Mouse (Mus musculus): ENCODE measurements at regions not wholly inside any gene's neighbourhood (a gene's known extent, or its start where the extent isn't known, plus 50 kb on each side); places are given as distances from the start of the nearest gene placed in this dataset.

- Histone ChIP-seq H3K9me3 (peaks cover 4% of the 10 kb centered on the region; the same call in 1 of the 2 replicates), H3K4me1 (peaks cover 40% of the 10 kb centered on the region), H3K36me3 (replicated peaks) (no peaks in the 10 kb centered on the region), H3K4me3 (peak overlapping the region; percentile 42), H3K27me3 (ENCODE audit: poor library complexity, severe bottlenecking) (peaks cover 40% of the 10 kb centered on the region), H3K27ac (peak overlapping the region; percentile 72)
- 4% methylated on average over 16 of the region's 16 CpGs for WGBS
- DNase-seq (ENCODE audit: extremely low spot score, low spot score): peak; percentile 51
Observed at GRCm38 (mm10) chr13:58471704-58472103, 68.6 kb upstream of the Hnrnpk start.

GRCm38 (mm10) chr13:58469731-58470130 lies 66.6 kb upstream of the Hnrnpk start:
- no peaks in the 10 kb centered on the region for H3K36me3 ChIP-seq (replicated peaks)
- peak overlapping the region; percentile 58 for H3K27ac ChIP-seq
- peak overlapping the region; percentile 15; the same call in 1 of the 2 replicates for H3K4me3 ChIP-seq
- WGBS: 6% methylated on average over 6 of the region's 6 CpGs
- H3K27me3 ChIP-seq (ENCODE audit: poor library complexity, severe bottlenecking): peaks cover 40% of the 10 kb centered on the region
- peaks cover 4% of the 10 kb centered on the region; the same call in 1 of the 2 replicates for H3K9me3 ChIP-seq
- DNase-seq (ENCODE audit: extremely low spot score, low spot score): peak; percentile 43
- peaks cover 35% of the 10 kb centered on the region for H3K4me1 ChIP-seq

GRCm38 (mm10) chr13:58467097-58467642 lies 64.0 kb upstream of the Hnrnpk start:
- no peak overlapping the region for H3K4me3 ChIP-seq
- H3K4me1 ChIP-seq: peaks cover 37% of the 10 kb centered on the region
- 85% methylated on average over 10 of the region's 10 CpGs for WGBS
- H3K9me3 ChIP-seq: peaks cover 4% of the 10 kb centered on the region; the same call in 1 of the 2 replicates
- no peak for DNase-seq (ENCODE audit: extremely low spot score, low spot score)
- H3K36me3 ChIP-seq (replicated peaks): no peaks in the 10 kb centered on the region
- peaks cover 26% of the 10 kb centered on the region for H3K27me3 ChIP-seq (ENCODE audit: poor library complexity, severe bottlenecking)
- no peak overlapping the region for H3K27ac ChIP-seq

GRCm38 (mm10) chr13:58465206-58466104 lies 62.3 kb upstream of the Hnrnpk start:
- Histone ChIP-seq H3K27ac (no peak overlapping the region), H3K9me3 (peaks cover 4% of the 10 kb centered on the region; the same call in 1 of the 2 replicates), H3K27me3 (ENCODE audit: poor library complexity, severe bottlenecking) (peaks cover 9% of the 10 kb centered on the region), H3K4me1 (peaks cover 21% of the 10 kb centered on the region), H3K4me3 (no peak overlapping the region), H3K36me3 (replicated peaks) (no peaks in the 10 kb centered on the region)
- no peak for DNase-seq (ENCODE audit: extremely low spot score, low spot score)
- 77% methylated on average over 13 of the region's 13 CpGs for WGBS
